Mouse (Mus musculus): ENCODE measurements around the gene Scimp.
A peak's percentile ranks its signal among the peaks of the same experiment; 100 is the strongest.
"Not testable (repeated sequence)": the region's sequence is repeated elsewhere in the genome, so short reads cannot be mapped to it uniquely, and the experiment has no call there.

The Scimp gene

DNA sequence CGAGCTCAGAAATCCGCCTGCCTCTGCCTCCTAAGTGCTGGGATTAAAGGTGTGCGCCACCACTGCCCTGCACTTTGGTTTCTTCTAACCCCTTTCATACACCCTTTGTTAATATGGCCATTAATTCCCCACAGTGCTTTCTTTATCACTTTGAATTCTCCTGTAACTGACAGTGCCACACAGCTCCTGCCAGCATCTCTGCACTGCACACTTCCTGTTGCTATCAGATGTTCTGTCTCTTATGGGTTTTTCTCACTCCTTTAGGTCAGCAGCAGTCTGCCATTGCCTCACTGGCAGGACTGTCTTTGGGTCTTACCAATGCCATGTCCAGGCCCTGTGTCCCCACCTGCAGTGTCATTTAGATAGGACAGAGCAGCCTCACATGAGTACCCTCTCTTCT is 41.6 kb downstream of the Scimp start:
- DNase-seq (ENCODE audit: low spot score), result no peak

- DNase-seq (ENCODE audit: low spot score), result no peak
Measured at GRCm38 (mm10) chr11:70765776-70766445, 46.5 kb downstream of the Scimp start.

- peak; percentile 74 for DNase-seq (ENCODE audit: low spot score)
Measured at GRCm38 (mm10) chr11:70763936-70764808, 48.2 kb downstream of the Scimp start, which contains the start of gene Zfp3. Gene Zfp3 (plus strand): TSS chr11:70764209.

- DNase-seq (ENCODE audit: low spot score), result peak; percentile 20
Measured at GRCm38 (mm10) chr11:70763582-70763935, 48.8 kb downstream of the Scimp start.

DNA sequence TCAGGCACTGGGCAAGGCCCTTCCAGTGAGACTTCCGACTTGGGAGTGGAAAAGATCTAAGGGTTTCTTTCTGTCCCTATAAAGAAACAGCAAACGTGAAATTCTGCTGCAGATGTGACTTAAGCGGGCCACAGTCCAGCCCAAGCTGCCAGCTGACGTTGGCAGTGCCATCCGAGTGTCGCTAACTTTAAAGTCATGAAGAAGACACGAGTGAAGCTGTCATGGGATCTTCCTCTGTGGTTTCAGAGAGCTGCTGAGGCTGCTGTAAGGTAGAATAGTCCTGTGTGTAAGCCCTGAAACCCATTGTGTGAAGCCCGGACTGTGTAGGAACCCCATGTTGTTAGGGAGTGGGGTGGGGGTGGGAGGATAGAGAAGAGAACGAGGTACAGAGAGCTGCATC is 49.7 kb downstream of the Scimp start:
- DNase-seq (ENCODE audit: low spot score), result no peak

DNA sequence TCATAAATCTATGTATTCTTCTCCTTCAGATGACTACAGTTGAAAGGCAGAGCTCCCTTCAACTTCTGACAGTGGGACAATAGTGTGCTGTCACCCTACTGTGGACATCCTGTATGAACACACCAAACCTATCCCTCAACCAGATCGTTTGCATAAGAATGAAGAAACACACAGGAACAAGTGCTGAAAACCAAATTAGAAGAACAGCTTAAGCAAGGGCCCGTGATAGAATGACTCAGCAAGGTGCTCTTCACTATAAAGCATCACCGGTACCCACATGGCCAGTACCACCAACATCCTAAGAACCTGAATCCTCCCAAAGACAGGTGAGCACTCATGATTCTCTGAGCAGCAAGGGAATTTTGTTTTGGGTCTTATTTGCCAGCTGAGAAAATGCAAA is 51.9 kb downstream of the Scimp start:
- DNase-seq (ENCODE audit: low spot score), result not testable (repeated sequence)

- peak; percentile 86 for DNase-seq (ENCODE audit: low spot score)
Measured at GRCm38 (mm10) chr11:70755645-70756044, 56.7 kb downstream of the Scimp start.

DNA sequence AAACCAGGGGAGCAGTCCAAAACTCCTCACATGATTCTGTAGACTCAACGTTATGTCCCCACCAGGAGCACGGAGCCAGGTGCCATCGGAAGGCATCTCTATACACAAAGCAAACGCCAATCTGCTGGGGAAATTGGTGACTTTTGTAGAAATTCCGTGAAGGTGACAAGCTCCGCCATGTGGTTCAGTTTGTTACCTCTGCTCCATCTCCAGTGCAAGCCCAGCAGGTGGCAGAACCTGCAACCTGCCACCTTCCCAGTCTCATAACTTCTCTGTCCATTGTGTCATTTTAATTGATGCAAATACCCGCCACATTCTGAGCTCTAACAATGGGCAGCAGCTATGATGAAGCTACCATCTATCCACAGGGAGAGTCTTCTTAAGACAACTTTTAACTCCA is 57.4 kb downstream of the Scimp start:
- no peak for DNase-seq (ENCODE audit: low spot score)

GRCm38 (mm10) chr11:70754476-70754875 is 57.9 kb downstream of the Scimp start:
- DNase-seq (ENCODE audit: low spot score), result no peak

- DNase-seq (ENCODE audit: low spot score), result no peak
Measured at GRCm38 (mm10) chr11:70753146-70753545, 59.2 kb downstream of the Scimp start.

DNA sequence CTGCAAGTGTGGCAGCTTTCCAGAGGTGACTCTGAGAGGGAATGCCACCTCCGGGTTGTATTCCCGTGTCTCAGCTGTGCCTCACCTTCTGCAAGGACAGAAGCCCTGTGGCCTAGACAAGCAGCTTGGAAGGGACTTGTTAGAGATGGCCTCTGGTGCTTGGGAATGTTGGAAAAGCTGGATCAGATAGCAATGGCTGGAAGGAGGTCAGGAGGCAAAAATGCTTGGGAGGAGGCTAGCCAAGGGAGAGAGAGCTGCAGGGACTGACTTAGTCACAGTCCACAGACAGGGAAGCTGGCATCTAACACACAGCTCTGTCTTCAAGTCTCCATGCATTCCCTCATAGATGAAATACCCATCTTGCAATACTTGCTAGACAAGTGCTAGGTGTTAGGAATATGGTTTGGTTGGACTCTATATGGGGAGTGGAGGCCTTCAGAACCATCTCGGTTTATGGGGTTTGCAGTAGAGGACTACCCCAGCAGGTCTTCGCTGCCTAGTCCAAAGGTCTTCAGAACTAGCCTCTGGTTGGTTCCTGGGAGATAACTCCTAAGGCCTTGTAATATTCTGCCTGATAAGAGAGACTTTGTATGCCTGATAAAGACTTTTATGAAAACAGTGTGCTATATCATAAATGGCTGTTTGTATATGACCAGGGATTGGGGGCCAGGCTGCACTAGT is 59.9 kb downstream of the Scimp start:
- no peak for DNase-seq (ENCODE audit: low spot score)

DNA sequence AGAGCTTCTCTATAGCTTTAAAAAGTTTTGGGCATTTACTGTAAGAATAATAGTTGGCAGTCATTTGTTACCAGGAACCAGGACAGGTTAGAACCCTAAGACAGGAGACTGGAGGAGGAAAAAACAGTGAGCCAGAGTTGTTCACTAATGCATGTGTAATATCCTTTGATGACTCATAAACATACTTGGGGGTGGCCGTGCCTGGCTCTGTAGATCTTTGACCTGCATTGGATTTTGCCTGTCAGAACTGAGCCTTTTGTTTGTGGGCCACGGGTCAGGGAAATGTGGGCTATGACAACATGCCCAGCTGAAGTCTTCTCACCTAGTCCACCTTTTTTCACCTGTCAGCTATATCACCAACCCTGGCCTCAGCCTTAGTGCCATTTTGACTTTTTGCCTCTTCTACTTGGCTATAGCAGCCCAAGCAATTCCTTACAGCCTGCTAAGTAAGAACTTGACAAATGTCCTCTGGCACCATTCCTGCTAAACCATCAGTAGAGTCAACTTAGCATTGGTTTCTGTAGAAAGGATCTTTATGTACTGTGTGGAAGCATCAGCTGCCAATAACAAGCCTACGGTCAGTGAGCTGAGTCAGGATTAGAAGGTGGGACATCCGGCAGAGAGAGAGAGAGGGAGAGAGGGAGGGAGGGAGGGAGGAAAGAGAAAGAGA is 64.4 kb downstream of the Scimp start:
- DNase-seq (ENCODE audit: low spot score), result no peak

- no peak for DNase-seq (ENCODE audit: low spot score)
Measured at GRCm38 (mm10) chr11:70745636-70746035, 66.8 kb downstream of the Scimp start.

DNA sequence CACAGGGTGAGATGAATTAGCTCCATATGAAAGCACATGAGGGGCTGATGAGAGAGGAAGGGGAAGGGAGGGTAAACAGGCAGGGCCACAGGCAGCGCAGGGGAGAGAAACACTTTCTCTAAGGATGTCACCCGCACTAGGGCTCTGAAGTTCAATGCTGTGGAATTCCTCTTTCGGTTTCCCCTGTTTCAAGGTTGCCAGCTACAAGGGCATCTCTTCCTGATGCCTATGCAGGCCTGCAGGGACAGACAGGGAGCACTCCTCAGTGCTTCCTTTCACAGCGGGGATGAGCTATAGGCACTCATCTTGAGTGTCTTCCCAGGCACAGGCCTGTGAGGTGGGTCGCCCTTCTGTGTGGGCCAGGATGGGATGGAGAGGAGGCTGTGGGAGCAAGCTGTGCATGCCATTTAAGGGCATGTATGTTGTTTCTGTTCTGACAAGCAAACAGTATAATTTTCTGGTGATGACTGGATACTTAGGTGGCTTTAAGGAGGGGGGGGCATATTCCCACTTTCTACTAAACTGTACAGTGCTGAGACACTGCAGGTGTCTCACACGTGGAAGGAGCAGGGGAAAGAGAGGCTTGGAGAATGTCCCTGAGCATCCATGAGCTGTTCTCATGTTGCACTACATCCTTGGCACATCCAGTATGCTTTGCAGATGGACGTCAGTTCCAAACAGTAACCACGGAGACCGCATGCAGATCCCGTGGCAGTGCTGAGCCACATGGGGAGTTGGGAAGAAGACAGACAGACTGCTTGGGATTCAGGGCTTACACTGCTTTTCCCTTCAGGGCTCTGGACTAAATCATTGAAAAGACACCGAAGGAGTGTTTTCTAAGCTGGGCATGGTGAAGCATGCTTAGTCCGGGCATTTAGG is 69.6 kb downstream of the Scimp start:
- DNase-seq (ENCODE audit: low spot score), result no peak

DNA sequence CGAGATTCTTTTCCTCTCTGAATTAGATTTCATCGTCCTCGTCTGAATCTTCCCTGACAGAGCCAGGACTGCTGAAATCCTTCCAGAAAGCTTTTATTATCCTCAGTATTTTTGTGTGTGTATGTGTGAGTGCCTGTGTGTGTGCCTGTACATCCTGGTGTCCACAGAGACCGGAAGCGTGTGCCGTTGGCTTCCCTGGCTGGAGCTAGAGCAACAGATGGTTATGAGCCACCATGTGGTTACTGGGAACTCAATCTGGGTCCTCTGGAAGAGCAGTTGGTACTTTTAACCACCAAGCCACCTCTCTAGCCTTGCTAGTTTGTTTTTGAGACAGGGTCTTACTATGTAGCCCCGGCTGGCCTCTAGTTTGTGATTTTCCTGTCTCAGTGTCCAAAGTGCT is 70.3 kb downstream of the Scimp start:
- no peak for DNase-seq (ENCODE audit: low spot score)

DNA sequence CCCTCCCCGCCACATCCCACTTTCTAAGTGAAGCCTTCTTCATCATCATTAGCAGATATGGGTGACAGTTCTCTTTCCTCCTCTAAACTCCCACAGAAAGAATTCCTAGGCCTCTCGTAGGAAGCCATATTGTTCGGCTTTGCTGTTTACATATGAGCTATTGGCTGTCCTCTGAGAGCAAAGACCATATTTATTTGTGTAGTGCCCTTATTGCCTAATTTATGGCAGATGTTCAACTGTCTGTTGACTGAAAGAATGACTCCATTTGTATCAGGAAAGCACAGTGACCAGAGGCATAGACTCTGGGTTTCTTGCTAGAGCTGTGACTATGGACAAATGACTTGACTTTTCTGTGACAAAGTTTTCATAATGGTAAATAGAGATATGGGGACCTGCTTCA is 70.8 kb downstream of the Scimp start:
- no peak for DNase-seq (ENCODE audit: low spot score)

All from embryo, embryonic 10 days (tissue).